Mouse (Mus musculus) spleen, adult 2 months (tissue): ENCODE measurements around the gene Pmm1.

ENCODE experiments used
- CTCF ChIP-seq: fragments of 200-500 bp; IDR thresholded peaks from 2 replicates; pipeline ENCODE4 v1.5.1; 2011; ENCODE audit warnings: mild to moderate bottlenecking, inconsistent platforms; ENCODE audit not compliant: insufficient read depth, insufficient read length, insufficient replicate concordance; ENCODE audit errors: extremely low read depth
- POLR2A ChIP-seq: fragments of 200-500 bp; IDR thresholded peaks from 2 replicates; pipeline ENCODE4 v1.6.1; 2011; ENCODE audit warnings: low read depth, low read length, inconsistent platforms

DNA sequence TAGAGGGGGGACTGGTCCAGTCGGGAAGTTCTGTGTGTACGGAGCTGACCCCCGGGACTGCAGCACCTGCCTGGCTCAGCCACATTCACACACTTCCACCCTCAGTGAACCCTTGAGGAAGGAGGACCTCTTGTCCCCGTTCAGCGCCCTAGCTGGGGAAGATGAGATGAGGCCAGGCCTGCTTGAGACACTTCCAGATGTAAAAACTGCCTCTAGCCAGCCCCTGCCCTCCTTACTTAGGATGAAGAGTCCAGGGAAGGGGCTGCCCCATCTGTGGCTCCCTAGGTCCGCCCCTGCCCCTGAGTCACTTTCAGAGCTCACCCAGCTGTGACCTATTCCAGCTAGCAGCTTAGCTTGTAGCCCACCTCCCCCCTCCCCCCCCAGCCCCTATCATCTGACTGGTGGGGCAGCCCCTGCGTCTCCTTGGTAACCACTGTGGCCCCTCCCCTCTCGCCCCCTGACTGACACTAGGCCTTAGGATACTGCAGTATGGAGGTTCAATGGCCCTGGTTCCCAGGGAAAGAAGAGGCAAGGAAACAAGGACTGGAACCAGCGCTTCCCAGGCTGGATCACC, 17.5 kb downstream of the Pmm1 start:
- no peak for TF ChIP-seq CTCF
- TF ChIP-seq POLR2A = no peak
